Mouse (Mus musculus) ES-E14 (cell line): Measurements from ENCODE around the gene Tcf23.

Source experiments
- CHD2 ChIP-seq: IDR thresholded peaks from 2 replicates; pipeline ENCODE4 v1.6.1; 2014; ENCODE audit warnings: mild to moderate bottlenecking, low read depth, low read length, inconsistent platforms
- MAFK ChIP-seq: IDR thresholded peaks from 2 replicates; pipeline ENCODE4 v1.6.1; 2014; ENCODE audit warnings: mild to moderate bottlenecking, low read depth, low read length, inconsistent platforms; ENCODE audit not compliant: insufficient read depth

- TF ChIP-seq CHD2 = no peak
- no peak for TF ChIP-seq MAFK
Observed at GRCm38 (mm10) chr5:30952551-30952950, 15.9 kb upstream of the Tcf23 start.
